Mouse (Mus musculus) heart, adult 10 weeks (tissue): Measurements from ENCODE around the gene Igsf10. TPM values are rescaled to one million over a fixed set of nuclear protein-coding genes. Genes with fewer than 3 reads are reported as not detected.

Source experiments
- polyA plus RNA-seq: library from polyadenylated mRNA; stranded (reverse); fragments of 350-450 nt; fragmentation: Illumina TruSeq; extraction: RNeasy Lipid Tissue Mini Kit (QIAGEN cat#74804); gene quantifications from one replicate; pipeline ENCODE4 v1.2.3, GENCODE M21; 2014; ENCODE audit warnings: low read depth, low replicate concordance

Igsf10 gene
- 1.1 TPM for polyA plus RNA-seq

DNA sequence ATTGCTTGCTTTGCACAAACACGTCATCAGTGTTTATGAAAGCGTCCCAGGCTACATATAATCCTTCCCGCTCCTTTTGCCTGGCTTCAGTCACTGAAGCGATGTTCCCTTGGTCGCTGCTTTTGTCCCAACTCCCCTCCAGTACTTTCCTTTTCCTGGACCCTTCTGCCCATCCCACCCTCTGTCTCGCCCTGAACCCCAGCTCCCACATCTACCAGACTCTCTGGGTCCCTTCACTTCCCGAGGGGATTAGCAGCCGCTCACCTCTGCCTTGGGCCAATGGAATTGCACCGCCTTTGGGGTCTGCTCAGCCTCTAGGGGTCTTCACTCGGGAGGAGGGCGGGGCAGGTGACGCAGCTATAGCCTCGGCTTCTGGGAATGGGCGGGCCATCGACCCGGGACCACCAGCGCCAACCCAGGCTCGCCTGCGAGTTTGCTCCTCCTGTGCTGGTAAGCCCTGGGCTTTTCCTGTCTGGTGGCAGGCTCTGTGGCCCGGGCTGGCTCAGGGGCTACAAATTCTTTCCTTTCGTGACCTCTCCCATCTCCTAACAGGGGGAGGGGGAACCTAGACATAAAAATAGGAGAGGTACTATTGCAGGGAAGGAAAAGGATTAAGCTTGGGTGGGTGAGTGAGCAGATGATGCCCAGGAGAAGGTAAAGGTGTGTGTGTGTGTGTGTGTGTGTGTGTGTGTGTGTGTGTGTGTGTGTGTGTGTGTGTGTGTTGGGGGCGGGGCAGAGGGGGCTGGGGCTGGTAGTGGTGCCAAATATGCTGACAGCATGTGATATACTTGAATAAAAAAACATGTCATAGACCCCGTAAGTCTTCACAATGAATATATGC, at the start of gene Igsf10:
Gene Igsf10, minus strand, starts transcription at position 330 of the 841 bp plus-strand sequence.

Other genes with a start within 250 kb of the Igsf10 start
- not detected for gene Gpr171, start 242.6 kb downstream of the Igsf10 start, polyA plus RNA-seq
- 4.5 TPM for gene P2ry14, start 190.8 kb downstream of the Igsf10 start, polyA plus RNA-seq
- not detected for gene Gpr87, start 149.3 kb downstream of the Igsf10 start, polyA plus RNA-seq
- 0.86 TPM for gene P2ry13, start 133.5 kb downstream of the Igsf10 start, polyA plus RNA-seq
- gene P2ry12, start 81.5 kb downstream of the Igsf10 start, polyA plus RNA-seq = 1.2 TPM